Mouse (Mus musculus) myocyte (in vitro differentiated cells): ENCODE measurements around the gene Tmem248. TPM values are rescaled to one million over a fixed set of nuclear protein-coding genes. Genes with fewer than 3 reads are reported as not detected.

ENCODE experiments used
- H3K27me3 ChIP-seq: one replicate; pipeline ENCODE4 v1.6.1; 2011; ENCODE audit not compliant: control insufficient read depth, insufficient read depth, insufficient read length
- H3K36me3 ChIP-seq: one replicate; pipeline ENCODE4 v1.6.1; 2011; ENCODE audit not compliant: control insufficient read depth, insufficient read depth
- H3K4me2 ChIP-seq: one replicate; pipeline ENCODE4 v1.6.1; 2011; ENCODE audit warnings: low read depth, control low read depth
- H3K4me3 ChIP-seq: one replicate; pipeline ENCODE4 v1.5.1; 2011; ENCODE audit warnings: mild to moderate bottlenecking, control low read depth, moderate library complexity
- H3K79me2 ChIP-seq: one replicate; pipeline ENCODE4 v1.6.1; 2011; ENCODE audit not compliant: control insufficient read depth, insufficient read depth
- H3ac ChIP-seq: one replicate; pipeline ENCODE4 v1.6.1; 2011; ENCODE audit not compliant: control insufficient read depth, insufficient read length
- CEBPB ChIP-seq: IDR thresholded peaks from 2 replicates; pipeline ENCODE4 v1.6.1; 2011; ENCODE audit warnings: mild to moderate bottlenecking, moderate library complexity; ENCODE audit not compliant: poor library complexity, insufficient read depth, severe bottlenecking
- E2F4 ChIP-seq: IDR thresholded peaks from one replicate; pipeline ENCODE4 v1.6.1; 2011; ENCODE audit warnings: mild to moderate bottlenecking, control low read depth, moderate library complexity; ENCODE audit not compliant: insufficient read depth
- MAX ChIP-seq: IDR thresholded peaks from one replicate; pipeline ENCODE4 v1.6.1; 2011; ENCODE audit warnings: low read depth, mild to moderate bottlenecking, control low read depth
- MYOD1 ChIP-seq, 3 experiments: IDR thresholded peaks; one replicate each; pipeline ENCODE4 v1.6.1; 2011; ENCODE audit warnings: control low read depth in 2 of 3, low read depth in 2 of 3, mild to moderate bottlenecking in 2 of 3, moderate library complexity in 1 of 3; ENCODE audit not compliant: insufficient read length in 2 of 3, control insufficient read depth in 1 of 3
- MYOG ChIP-seq, 3 experiments: IDR thresholded peaks; one replicate each; pipeline ENCODE4 v1.6.1; 2011; ENCODE audit warnings: control low read depth in 2 of 3, low read depth in 2 of 3, mild to moderate bottlenecking in 2 of 3; ENCODE audit not compliant: insufficient read length in 2 of 3, control insufficient read depth in 1 of 3, insufficient read depth in 1 of 3
- POLR2A ChIP-seq: IDR thresholded peaks from one replicate; pipeline ENCODE4 v1.6.1; 2011; ENCODE audit warnings: low read depth, mild to moderate bottlenecking, control low read depth, moderate library complexity; ENCODE audit not compliant: insufficient read length
- POLR2AphosphoS2 ChIP-seq: IDR thresholded peaks from one replicate; pipeline ENCODE4 v1.6.1; 2011; ENCODE audit warnings: low read depth, control low read depth; ENCODE audit not compliant: insufficient read length
- REST ChIP-seq: IDR thresholded peaks from one replicate; pipeline ENCODE4 v1.6.1; 2011; ENCODE audit warnings: mild to moderate bottlenecking, control low read depth, moderate library complexity; ENCODE audit not compliant: insufficient read depth, insufficient read length
- SRF ChIP-seq: IDR thresholded peaks from one replicate; pipeline ENCODE4 v1.6.1; 2011; ENCODE audit warnings: low read depth; ENCODE audit not compliant: control insufficient read depth, insufficient read length
- TCF12 ChIP-seq: IDR thresholded peaks from one replicate; pipeline ENCODE4 v1.6.1; 2011; ENCODE audit warnings: mild to moderate bottlenecking, control low read depth; ENCODE audit not compliant: poor library complexity, insufficient read depth, severe bottlenecking
- TCF3 ChIP-seq: IDR thresholded peaks from one replicate; pipeline ENCODE4 v1.6.1; 2011; ENCODE audit warnings: low read depth, control low read depth; ENCODE audit not compliant: insufficient read length
- USF1 ChIP-seq: IDR thresholded peaks from one replicate; pipeline ENCODE4 v1.6.1; 2011; ENCODE audit warnings: low read depth, mild to moderate bottlenecking, control low read depth, moderate library complexity
- polyA plus RNA-seq: library from polyadenylated mRNA; unstranded; fragments of >200 nt; fragmentation: generic; extraction: Trizol; gene quantifications from one replicate; pipeline ENCODE4 v1.2.1, GENCODE M21; 2012; ENCODE audit warnings: missing spikeins

The Tmem248 gene
- polyA plus RNA-seq, 1 experiment = 25.3 TPM

GRCm38 (mm10) chr5:130200233-130201029 is 16.4 kb upstream of the Tmem248 start:
- H3K79me2 ChIP-seq = no peaks in the 10 kb centered on the region
- no peak overlapping the region for H3K4me3 ChIP-seq
- no peak overlapping the region for H3K4me2 ChIP-seq
- peaks cover 30% of the 10 kb centered on the region for H3K36me3 ChIP-seq
- H3K27me3 ChIP-seq = no peaks in the 10 kb centered on the region
- no peak overlapping the region for H3ac ChIP-seq
- TF ChIP-seq MYOG (IDR thresholded peaks at IDR 0.05; ENCODE audit: control insufficient read depth in 1 of 3, insufficient read depth in 1 of 3, insufficient read length in 2 of 3, low read depth in 2 of 3) (no peak), USF1 (no peak), MAX (no peak), REST (no peak), MYOD1 (IDR thresholded peaks at IDR 0.05; ENCODE audit: control insufficient read depth in 1 of 3, insufficient read length in 2 of 3, low read depth in 2 of 3) (no peak), TCF12 (no peak), E2F4 (no peak), CEBPB (no peak), POLR2AphosphoS2 (no peak), POLR2A (no peak), SRF (no peak), TCF3 (no peak)

GRCm38 (mm10) chr5:130203948-130204347 is 12.9 kb upstream of the Tmem248 start:
- Histone ChIP-seq H3K4me3 (no peak overlapping the region), H3K79me2 (no peaks in the 10 kb centered on the region), H3K4me2 (no peak overlapping the region), H3ac (no peak overlapping the region), H3K27me3 (no peaks in the 10 kb centered on the region), H3K36me3 (peaks cover 35% of the 10 kb centered on the region)
- TF ChIP-seq TCF3 (no peak), MAX (no peak), POLR2A (no peak), REST (no peak), USF1 (no peak), POLR2AphosphoS2 (no peak), MYOD1 (IDR thresholded peaks at IDR 0.05; ENCODE audit: control insufficient read depth in 1 of 3, insufficient read length in 2 of 3, low read depth in 2 of 3) (no peak), SRF (no peak), E2F4 (no peak), TCF12 (no peak)

DNA sequence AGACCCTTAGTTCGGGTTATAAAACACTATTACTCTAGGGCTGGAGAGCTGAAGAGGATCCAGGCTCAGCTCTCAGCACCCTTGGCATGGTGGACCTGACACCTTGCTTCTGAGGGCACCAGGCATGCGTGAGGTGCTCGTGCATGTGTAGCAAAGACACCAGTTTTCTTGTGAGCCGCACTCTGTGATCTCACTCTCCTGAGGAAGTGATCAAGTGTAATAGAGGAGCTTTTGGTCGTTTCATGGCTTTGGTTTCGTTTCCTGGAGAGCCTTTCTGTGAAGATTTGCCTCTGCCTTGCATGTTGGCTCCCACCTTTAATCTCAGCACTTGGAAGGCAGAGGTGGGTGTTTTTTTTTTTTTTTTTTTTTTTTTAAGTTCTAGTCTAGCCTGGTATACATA is 12.3 kb upstream of the Tmem248 start:
- Histone ChIP-seq H3K36me3 (peaks cover 36% of the 10 kb centered on the region), H3ac (no peak overlapping the region), H3K27me3 (no peaks in the 10 kb centered on the region), H3K79me2 (no peaks in the 10 kb centered on the region), H3K4me3 (no peak overlapping the region), H3K4me2 (no peak overlapping the region)
- TF ChIP-seq POLR2AphosphoS2 (no peak), USF1 (no peak), CEBPB (no peak), MYOD1 (IDR thresholded peaks at IDR 0.05; ENCODE audit: control insufficient read depth in 1 of 3, insufficient read length in 2 of 3, low read depth in 2 of 3) (no peak), POLR2A (no peak), E2F4 (no peak), SRF (no peak), MYOG (IDR thresholded peaks at IDR 0.05; ENCODE audit: control insufficient read depth in 1 of 3, insufficient read depth in 1 of 3, insufficient read length in 2 of 3, low read depth in 2 of 3) (no peak), REST (no peak), MAX (no peak), TCF3 (no peak), TCF12 (no peak)

DNA sequence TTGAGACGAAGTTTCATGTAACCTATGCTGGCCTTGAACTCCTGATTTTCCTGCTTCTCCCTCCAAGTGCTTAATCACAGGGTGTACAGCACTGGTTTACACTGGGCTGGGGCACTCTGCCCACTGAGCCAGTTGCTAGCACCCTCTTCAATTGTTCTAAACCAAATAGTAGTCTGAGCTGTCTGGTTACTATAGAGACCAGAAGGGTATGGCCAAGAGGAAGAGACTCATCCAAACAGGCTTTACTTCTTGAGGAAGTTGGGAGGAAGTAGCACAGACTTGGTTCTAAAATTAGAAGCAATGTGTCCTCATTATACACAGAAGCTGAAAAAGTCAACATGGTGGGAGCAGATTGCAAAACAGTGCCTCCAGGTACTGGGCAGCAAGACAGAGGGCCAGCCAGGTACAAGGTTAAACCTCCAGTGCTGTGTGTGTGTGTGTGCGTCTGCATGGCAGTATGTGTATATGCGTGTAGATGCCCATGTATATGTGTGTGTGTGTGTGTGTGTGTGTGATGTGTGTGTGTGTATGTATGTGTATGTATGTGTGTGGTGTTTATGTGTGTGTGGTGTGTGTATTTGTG is 11.3 kb upstream of the Tmem248 start:
- Histone ChIP-seq H3ac (no peak overlapping the region), H3K79me2 (no peaks in the 10 kb centered on the region), H3K4me3 (no peak overlapping the region), H3K27me3 (no peaks in the 10 kb centered on the region), H3K4me2 (no peak overlapping the region), H3K36me3 (peaks cover 39% of the 10 kb centered on the region)
- TF ChIP-seq SRF (no peak), REST (no peak), POLR2AphosphoS2 (no peak), USF1 (no peak), TCF3 (no peak), MYOG (IDR thresholded peaks at IDR 0.05; ENCODE audit: control insufficient read depth in 1 of 3, insufficient read depth in 1 of 3, insufficient read length in 2 of 3, low read depth in 2 of 3) (no peak), TCF12 (no peak), CEBPB (no peak), MYOD1 (IDR thresholded peaks at IDR 0.05; ENCODE audit: control insufficient read depth in 1 of 3, insufficient read length in 2 of 3, low read depth in 2 of 3) (no peak), MAX (no peak), POLR2A (no peak), E2F4 (no peak)
